Mouse (Mus musculus): ENCODE measurements around the gene Asb1. TPM values are rescaled to one million over a fixed set of nuclear protein-coding genes. Genes with fewer than 3 reads are reported as not detected.

The Asb1 gene
- 7.1 TPM for polyA plus RNA-seq (2014; fragmentation: Illumina TruSeq; extraction: RNeasy Lipid Tissue Mini Kit (QIAGEN cat#74804); ENCODE audit: low read depth, low replicate concordance)

GRCm38 (mm10) chr1:91540271-91540826, at the start of gene Asb1:
Gene Asb1, plus strand, starts transcription at chr1:91540544.

GRCm38 (mm10) chr1:91494457-91495140, 45.7 kb upstream of the Asb1 start, which contains the start of gene Traf3ip1:
Gene Traf3ip1, plus strand, starts transcription at chr1:91494647.

Other genes with a start within 250 kb of the Asb1 start
- 25.8 TPM for gene Scly, start 242.2 kb upstream of the Asb1 start, polyA plus RNA-seq (2014; fragmentation: Illumina TruSeq; extraction: RNeasy Lipid Tissue Mini Kit (QIAGEN cat#74804); ENCODE audit: low read depth, low replicate concordance)
- 0.08 TPM for gene Espnl, start 218.5 kb upstream of the Asb1 start, polyA plus RNA-seq (2014; fragmentation: Illumina TruSeq; extraction: RNeasy Lipid Tissue Mini Kit (QIAGEN cat#74804); ENCODE audit: low read depth, low replicate concordance)
- not detected for gene Klhl30, start 189.5 kb upstream of the Asb1 start, polyA plus RNA-seq (2014; fragmentation: Illumina TruSeq; extraction: RNeasy Lipid Tissue Mini Kit (QIAGEN cat#74804); ENCODE audit: low read depth, low replicate concordance)
- gene Erfe, start 174.1 kb upstream of the Asb1 start, polyA plus RNA-seq (2014; fragmentation: Illumina TruSeq; extraction: RNeasy Lipid Tissue Mini Kit (QIAGEN cat#74804); ENCODE audit: low read depth, low replicate concordance), result not detected
- 39.9 TPM for gene Ilkap, start 141.7 kb upstream of the Asb1 start, polyA plus RNA-seq (2014; fragmentation: Illumina TruSeq; extraction: RNeasy Lipid Tissue Mini Kit (QIAGEN cat#74804); ENCODE audit: low read depth, low replicate concordance)
- gene Hes6, start 126.5 kb upstream of the Asb1 start, polyA plus RNA-seq (2014; fragmentation: Illumina TruSeq; extraction: RNeasy Lipid Tissue Mini Kit (QIAGEN cat#74804); ENCODE audit: low read depth, low replicate concordance), result 0.44 TPM
- 1.2 TPM for gene Per2, start 81.2 kb upstream of the Asb1 start, polyA plus RNA-seq (2014; fragmentation: Illumina TruSeq; extraction: RNeasy Lipid Tissue Mini Kit (QIAGEN cat#74804); ENCODE audit: low read depth, low replicate concordance)
- 5.5 TPM for gene Traf3ip1, start 45.9 kb upstream of the Asb1 start, polyA plus RNA-seq (2014; fragmentation: Illumina TruSeq; extraction: RNeasy Lipid Tissue Mini Kit (QIAGEN cat#74804); ENCODE audit: low read depth, low replicate concordance)

All from kidney, adult 10 weeks (tissue).